Mouse (Mus musculus) G1E (cell line): ENCODE measurements at regions not wholly inside any gene's neighbourhood (a gene's known extent, or its start where the extent isn't known, plus 50 kb on each side); places are given as distances from the start of the nearest gene placed in this dataset.

Source experiments
- CTCF ChIP-seq: IDR thresholded peaks from 2 replicates; pipeline ENCODE4 v1.5.1; 2012; ENCODE audit warnings: low read depth, low read length, inconsistent platforms, mixed read lengths
- GATA1 ChIP-seq: IDR thresholded peaks from 2 replicates; pipeline ENCODE4 v1.6.1; 2012; ENCODE audit warnings: borderline replicate concordance, low read length, inconsistent platforms, mixed read lengths
- GATA2 ChIP-seq: IDR thresholded peaks from 2 replicates; pipeline ENCODE4 v1.6.1; 2012; ENCODE audit warnings: low read depth, low read length, inconsistent platforms, borderline replicate concordance
- TAL1 ChIP-seq: conservative IDR thresholded peaks from 2 replicates; pipeline ENCODE4 v1.6.1; 2012; ENCODE audit warnings: low read depth, low read length, inconsistent platforms, mixed read lengths

GRCm38 (mm10) chr14:120560416-120560815, 82.2 kb downstream of the Rap2a start:
- no peak for TF ChIP-seq GATA1
- TF ChIP-seq CTCF: no peak
- TF ChIP-seq GATA2: no peak
- TF ChIP-seq TAL1: no peak
